Mouse (Mus musculus) ES-E14 (cell line): ENCODE measurements at regions not wholly inside any gene's neighbourhood (a gene's known extent, or its start where the extent isn't known, plus 50 kb on each side); places are given as distances from the start of the nearest gene placed in this dataset.

ENCODE experiments used
- CHD2 ChIP-seq: IDR thresholded peaks from 2 replicates; pipeline ENCODE4 v1.6.1; 2014; ENCODE audit warnings: mild to moderate bottlenecking, low read depth, low read length, inconsistent platforms
- HCFC1 ChIP-seq: IDR thresholded peaks from 2 replicates; pipeline ENCODE4 v1.6.1; 2012; ENCODE audit warnings: low read length, inconsistent platforms, borderline replicate concordance; ENCODE audit not compliant: insufficient read depth
- MAFK ChIP-seq: IDR thresholded peaks from 2 replicates; pipeline ENCODE4 v1.6.1; 2014; ENCODE audit warnings: mild to moderate bottlenecking, low read depth, low read length, inconsistent platforms; ENCODE audit not compliant: insufficient read depth
- ZNF384 ChIP-seq: IDR thresholded peaks from 2 replicates; pipeline ENCODE4 v1.6.1; 2012; ENCODE audit warnings: low read depth, low read length, inconsistent platforms

- TF ChIP-seq MAFK = no peak
- no peak for TF ChIP-seq HCFC1
- no peak for TF ChIP-seq CHD2
- TF ChIP-seq ZNF384 = no peak
Measured at GRCm38 (mm10) chr11:110813137-110813536, 154.7 kb upstream of the Kcnj16 start.
